18 mouse cellular contexts compared by ENCODE assay signal in genomic region chr9:47601541-47601940, GRCm38 (mm10).
DNase-seq lines count a peak whose midpoint lies in the region; ATAC-seq and TF ChIP-seq lines count a peak whose summit lies in the region.
"Had no signal": no experiment of that assay in that cellular context is flagged by ENCODE, and none has a peak within 500 bp of the region (broad histone marks: within the 10 kb centered on the region; RNA-seq: fewer than 3 reads in every experiment).

No protein-coding gene starts in this region.

- no peak for ATAC-seq in embryonic facial prominence, embryonic 13.5 days (ENCODE audit: insufficient number of reproducible peaks, insufficient read depth, low FRiP score, low TSS enrichment, low read depth)
- ATAC-seq in midbrain, postnatal 0 days (ENCODE audit: low FRiP score): no peak
- ATAC-seq in midbrain, embryonic 16.5 days: no peak
- no peak for ATAC-seq in liver, embryonic 11.5 days (replicated peaks; ENCODE audit: low FRiP score)
- ATAC-seq: forebrain, embryonic 13.5 days; forebrain, embryonic 15.5 days; forebrain, postnatal 0 days had no signal

- no peaks in the 10 kb centered on the region for H3K9me3 ChIP-seq in embryonic facial prominence, embryonic 13.5 days
- H3K9me3 ChIP-seq in embryonic facial prominence, embryonic 10.5 days: no peaks in the 10 kb centered on the region
- no peaks in the 10 kb centered on the region for H3K9me3 ChIP-seq in midbrain, postnatal 0 days (ENCODE audit: low read length)
- H3K9me3 ChIP-seq in midbrain, embryonic 16.5 days (replicated peaks; ENCODE audit: control insufficient read depth, low read length, poor library complexity, severe bottlenecking): no peaks in the 10 kb centered on the region
- H3K9me3 ChIP-seq in liver, embryonic 11.5 days (ENCODE audit: control insufficient read depth, low read length): no peaks in the 10 kb centered on the region
- H3K9me3 ChIP-seq: embryonic facial prominence, embryonic 12.5 days; forebrain, embryonic 13.5 days; forebrain, embryonic 15.5 days had no signal

- 49% methylated on average over 11 of the region's 11 CpGs for WGBS in embryonic facial prominence, embryonic 13.5 days
- WGBS in embryonic facial prominence, embryonic 10.5 days: 85% methylated on average over 11 of the region's 11 CpGs
- WGBS in midbrain, postnatal 0 days: 47% methylated on average over 11 of the region's 11 CpGs
- WGBS in midbrain, embryonic 16.5 days: 54% methylated on average over 11 of the region's 11 CpGs
- 86% methylated on average over 11 of the region's 11 CpGs for WGBS in liver, embryonic 11.5 days

- no peak overlapping the region for H3K9ac ChIP-seq in embryonic facial prominence, embryonic 13.5 days
- H3K9ac ChIP-seq in midbrain, postnatal 0 days (replicated peaks; ENCODE audit: low read length, poor library complexity, severe bottlenecking): no peak overlapping the region
- no peak overlapping the region for H3K9ac ChIP-seq in midbrain, embryonic 16.5 days (ENCODE audit: low read depth, low read length)
- no peak overlapping the region for H3K9ac ChIP-seq in liver, embryonic 11.5 days (ENCODE audit: low read depth, low read length)
- H3K9ac ChIP-seq: embryonic facial prominence, embryonic 12.5 days; forebrain, embryonic 13.5 days; forebrain, embryonic 15.5 days; forebrain, postnatal 0 days had no signal

- peak; percentile 55 for DNase-seq in adrenal gland, adult 2 months
- DNase-seq in adrenal gland, postnatal 4 days (ENCODE audit: low spot score in 2 of 2): no peak
- DNase-seq in embryonic facial prominence, embryonic 10.5 days (ENCODE audit: low spot score): no peak
- no peak for DNase-seq in midbrain, postnatal 0 days (ENCODE audit: low spot score)
- no peak for DNase-seq in liver, embryonic 11.5 days (ENCODE audit: low spot score)
- DNase-seq: cerebellum, adult 11 months; cerebellum, adult 18-20 months; cerebellum, adult 8-10 months; cerebellum, adult 9-11 months; cerebellum, postnatal 14 days; cerebellum, postnatal 36 days; embryo, embryonic 11 days; forebrain, postnatal 0 days had no signal

- H3K4me3 ChIP-seq in embryonic facial prominence, embryonic 13.5 days: no peak overlapping the region
- no peak overlapping the region for H3K4me3 ChIP-seq in embryonic facial prominence, embryonic 10.5 days
- no peak overlapping the region for H3K4me3 ChIP-seq in midbrain, postnatal 0 days (ENCODE audit: low read depth, low read length)
- no peak overlapping the region for H3K4me3 ChIP-seq in midbrain, embryonic 16.5 days (ENCODE audit: low read depth, low read length)
- H3K4me3 ChIP-seq in liver, embryonic 11.5 days (ENCODE audit: low read depth, low read length): no peak overlapping the region
- H3K4me3 ChIP-seq: embryonic facial prominence, embryonic 12.5 days; forebrain, embryonic 13.5 days; forebrain, embryonic 15.5 days had no signal

- H3K4me1 ChIP-seq in embryonic facial prominence, embryonic 13.5 days: peaks cover 42% of the 10 kb centered on the region
- peaks cover 14% of the 10 kb centered on the region for H3K4me1 ChIP-seq in embryonic facial prominence, embryonic 10.5 days
- H3K4me1 ChIP-seq in midbrain, postnatal 0 days (ENCODE audit: insufficient read depth, low read length): peaks cover 7% of the 10 kb centered on the region; the same call in 1 of the 2 replicates
- H3K4me1 ChIP-seq in midbrain, embryonic 16.5 days (ENCODE audit: control insufficient read depth, insufficient read depth, low read length): peaks cover 16% of the 10 kb centered on the region
- H3K4me1 ChIP-seq in liver, embryonic 11.5 days (replicated peaks; ENCODE audit: control insufficient read depth, insufficient read depth, low read length): no peaks in the 10 kb centered on the region

- H3K36me3 ChIP-seq in embryonic facial prominence, embryonic 13.5 days: no peaks in the 10 kb centered on the region
- no peaks in the 10 kb centered on the region; the same call in 1 of the 2 replicates for H3K36me3 ChIP-seq in embryonic facial prominence, embryonic 10.5 days (replicated peaks)
- H3K36me3 ChIP-seq in midbrain, postnatal 0 days (ENCODE audit: insufficient read depth, low read length): no peaks in the 10 kb centered on the region
- no peaks in the 10 kb centered on the region for H3K36me3 ChIP-seq in midbrain, embryonic 16.5 days (ENCODE audit: control insufficient read depth, insufficient read depth, low read length)
- no peaks in the 10 kb centered on the region for H3K36me3 ChIP-seq in liver, embryonic 11.5 days (ENCODE audit: control insufficient read depth, insufficient read depth, low read length)
- H3K36me3 ChIP-seq: embryonic facial prominence, embryonic 12.5 days; forebrain, embryonic 15.5 days had no signal

- no peak for TF ChIP-seq CTCF in midbrain, postnatal 0 days (IDR thresholded peaks at IDR 0.05)

- peak overlapping the region; percentile 21; the same call in 1 of the 2 replicates for H3K4me2 ChIP-seq in embryonic facial prominence, embryonic 13.5 days
- no peak overlapping the region for H3K4me2 ChIP-seq in midbrain, postnatal 0 days (ENCODE audit: low read depth, low read length, poor library complexity, severe bottlenecking)
- no peak overlapping the region for H3K4me2 ChIP-seq in midbrain, embryonic 16.5 days (ENCODE audit: low read length)
- H3K4me2 ChIP-seq in liver, embryonic 11.5 days: no peak overlapping the region
- H3K4me2 ChIP-seq: embryonic facial prominence, embryonic 12.5 days; forebrain, embryonic 13.5 days; forebrain, embryonic 15.5 days had no signal

- no peak overlapping the region for H3K27ac ChIP-seq in embryonic facial prominence, embryonic 13.5 days
- H3K27ac ChIP-seq in embryonic facial prominence, embryonic 10.5 days (replicated peaks): no peak overlapping the region
- 0 out of 2 replicates have a peak overlapping the region, but pooled peaks have one; percentile 7 for H3K27ac ChIP-seq in midbrain, postnatal 0 days (ENCODE audit: low read depth, low read length)
- no peak overlapping the region for H3K27ac ChIP-seq in midbrain, embryonic 16.5 days (ENCODE audit: low read length)
- no peak overlapping the region for H3K27ac ChIP-seq in liver, embryonic 11.5 days (ENCODE audit: low read depth, low read length)
- H3K27ac ChIP-seq: embryonic facial prominence, embryonic 12.5 days; forebrain, embryonic 13.5 days; forebrain, embryonic 15.5 days had no signal

- no peaks in the 10 kb centered on the region for H3K27me3 ChIP-seq in embryonic facial prominence, embryonic 13.5 days
- H3K27me3 ChIP-seq in embryonic facial prominence, embryonic 10.5 days (replicated peaks; ENCODE audit: low read depth, poor library complexity, severe bottlenecking): no peaks in the 10 kb centered on the region
- no peaks in the 10 kb centered on the region for H3K27me3 ChIP-seq in midbrain, postnatal 0 days (ENCODE audit: insufficient read depth, low read length)
- H3K27me3 ChIP-seq in midbrain, embryonic 16.5 days (ENCODE audit: control insufficient read depth, insufficient read depth, low read depth, low read length): no peaks in the 10 kb centered on the region
- no peaks in the 10 kb centered on the region for H3K27me3 ChIP-seq in liver, embryonic 11.5 days (replicated peaks; ENCODE audit: control insufficient read depth, insufficient read depth, low read length)
- H3K27me3 ChIP-seq: embryonic facial prominence, embryonic 12.5 days; forebrain, embryonic 13.5 days; forebrain, embryonic 15.5 days had no signal
